Mouse (Mus musculus) CH12.LX (cell line): ENCODE measurements around the gene Ncf4.

Experiments used
- CTCF ChIP-seq, 2 experiments: IDR thresholded peaks in 1 of 2; conservative IDR thresholded peaks in 1 of 2; 2 replicates each; pipeline ENCODE4 v1.5.1; 2011 to 2012; ENCODE audit warnings: low read depth in 2 of 2, low read length in 2 of 2, improper control_type of control experiment in 1 of 2, inconsistent platforms in 1 of 2, mild to moderate bottlenecking in 1 of 2, moderate library complexity in 1 of 2
- E2F4 ChIP-seq: IDR thresholded peaks from 2 replicates; pipeline ENCODE4 v1.6.1; 2011; ENCODE audit warnings: low read depth, low read length, improper control_type of control experiment; ENCODE audit not compliant: insufficient replicate concordance
- KAT2A ChIP-seq: IDR thresholded peaks from 2 replicates; pipeline ENCODE4 v1.6.1; 2012; ENCODE audit warnings: low read length, improper control_type of control experiment, inconsistent platforms; ENCODE audit not compliant: insufficient replicate concordance
- MAFK ChIP-seq: IDR thresholded peaks from 2 replicates; pipeline ENCODE4 v1.6.1; 2011; ENCODE audit warnings: low read length, improper control_type of control experiment; ENCODE audit not compliant: insufficient replicate concordance
- MAX ChIP-seq: IDR thresholded peaks from 2 replicates; pipeline ENCODE4 v1.6.1; 2011; ENCODE audit warnings: low read length, improper control_type of control experiment
- POLR2A ChIP-seq: IDR thresholded peaks from 2 replicates; pipeline ENCODE4 v1.6.1; 2011; ENCODE audit warnings: low read depth, mild to moderate bottlenecking, improper control_type of control experiment, low read length
- POLR2AphosphoS2 ChIP-seq: IDR thresholded peaks from 2 replicates; pipeline ENCODE4 v1.6.1; 2011; ENCODE audit warnings: low read depth, low read length, improper control_type of control experiment
- RCOR1 ChIP-seq: conservative IDR thresholded peaks from 2 replicates; pipeline ENCODE4 v1.6.1; 2012; ENCODE audit warnings: low read depth, mild to moderate bottlenecking, inconsistent platforms, low read length, improper control_type of control experiment
- SMC3 ChIP-seq: IDR thresholded peaks from 2 replicates; pipeline ENCODE4 v1.6.1; 2011; ENCODE audit warnings: low read depth, low read length, improper control_type of control experiment

GRCm38 (mm10) chr15:78267865-78268264 lies 23.3 kb downstream of the Ncf4 start:
- TF ChIP-seq POLR2AphosphoS2 (no peak), SMC3 (no peak), MAFK (no peak), RCOR1 (no peak), KAT2A (no peak), MAX (no peak), CTCF (conservative IDR thresholded peaks at IDR 0.05 in 1 of 2, IDR thresholded peaks at IDR 0.05 in 1 of 2; ENCODE audit: low read depth in 2 of 2, low read length in 2 of 2) (no peak), E2F4 (no peak), POLR2A (no peak)
